Comparison of ENCODE assay signal across 8 mouse cellular contexts in the genomic region with DNA sequence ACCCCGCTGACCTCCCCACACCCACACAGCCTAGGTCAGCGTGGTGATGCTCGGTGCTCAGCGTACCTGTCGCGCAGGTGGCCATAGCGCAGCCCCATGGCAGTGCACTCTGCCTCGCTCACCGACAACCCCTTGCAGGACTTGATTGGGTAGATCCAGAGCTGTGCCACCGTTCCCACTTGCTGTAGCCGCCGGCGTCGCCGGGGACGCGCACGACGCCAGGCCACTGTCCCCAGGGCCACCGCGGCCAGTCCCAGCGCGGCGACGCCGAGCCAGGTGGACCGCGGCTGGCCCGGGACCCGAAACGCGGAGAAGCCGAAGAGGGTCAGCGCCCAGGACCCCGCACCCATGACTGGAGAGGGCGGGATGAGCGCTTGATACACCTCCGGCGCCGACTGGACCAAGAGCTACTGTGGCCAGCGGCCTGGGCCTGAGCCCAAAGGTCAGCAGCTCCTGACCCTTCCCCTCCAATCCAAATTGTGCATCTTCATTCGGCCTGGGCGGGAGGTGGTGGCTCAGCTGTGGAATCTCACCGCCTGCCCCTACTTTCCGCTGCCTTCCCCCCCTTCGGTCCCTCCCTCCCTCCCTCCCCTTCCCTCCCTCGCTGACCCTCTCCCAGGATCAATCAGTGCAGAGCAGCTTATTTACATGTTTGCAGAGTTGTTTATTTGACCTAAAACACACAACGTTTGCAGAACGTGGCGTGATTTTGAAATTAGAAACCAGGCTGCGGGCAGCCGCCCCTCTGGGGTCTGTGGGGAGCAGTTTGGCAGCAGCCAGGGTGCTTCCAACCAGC. TPM values are rescaled to one million over a fixed set of nuclear protein-coding genes. Genes with fewer than 3 reads are reported as not detected.
A peak's percentile ranks its signal among the peaks of the same experiment; 100 is the strongest.
DNase-seq lines count a peak whose midpoint lies in the region; ATAC-seq lines count a peak whose summit lies in the region.

A gene (minus strand): TSS at position 534 of the 796 bp plus-strand sequence.

- no peak for DNase-seq in heart, embryonic 10.5 days (ENCODE audit: low spot score)
- no peak for DNase-seq in heart, adult 9 months (ENCODE audit: low spot score in 2 of 2)
- DNase-seq in right cerebral cortex, adult 18-20 months, result no peak
- no peak for DNase-seq in cerebellum, adult 8-10 months
- DNase-seq in cerebellum, adult 18-20 months, result no peak

- H3K27me3 ChIP-seq in heart, embryonic 10.5 days (ENCODE audit: insufficient read depth, poor library complexity, severe bottlenecking), result peaks cover 49% of the 10 kb centered on the region
- H3K27me3 ChIP-seq in forebrain, embryonic 12.5 days, result peaks cover 33% of the 10 kb centered on the region
- peaks cover 33% of the 10 kb centered on the region for H3K27me3 ChIP-seq in kidney, embryonic 15.5 days
- peaks cover 5% of the 10 kb centered on the region; the same call in 1 of the 2 replicates for H3K27me3 ChIP-seq in midbrain, embryonic 15.5 days (replicated peaks)

- 6% methylated on average over 52 of the region's 52 CpGs for WGBS in heart, embryonic 10.5 days
- 6% methylated on average over 52 of the region's 52 CpGs for WGBS in forebrain, embryonic 12.5 days
- 5% methylated on average over 52 of the region's 52 CpGs for WGBS in kidney, embryonic 15.5 days
- 7% methylated on average over 52 of the region's 52 CpGs for WGBS in midbrain, embryonic 15.5 days

- H3K36me3 ChIP-seq in heart, embryonic 10.5 days, result peaks cover 11% of the 10 kb centered on the region; the same call in 1 of the 2 replicates
- H3K36me3 ChIP-seq in forebrain, embryonic 12.5 days (replicated peaks), result no peaks in the 10 kb centered on the region
- H3K36me3 ChIP-seq in kidney, embryonic 15.5 days, result peaks cover 13% of the 10 kb centered on the region
- H3K36me3 ChIP-seq in midbrain, embryonic 15.5 days (replicated peaks), result no peaks in the 10 kb centered on the region

- no peaks in the 10 kb centered on the region for H3K9me3 ChIP-seq in heart, embryonic 10.5 days
- H3K9me3 ChIP-seq in forebrain, embryonic 12.5 days, result no peaks in the 10 kb centered on the region
- H3K9me3 ChIP-seq in kidney, embryonic 15.5 days (replicated peaks), result no peaks in the 10 kb centered on the region
- no peaks in the 10 kb centered on the region for H3K9me3 ChIP-seq in midbrain, embryonic 15.5 days

- peak within 1 kb of the TSS; percentile 51 for H3K9ac ChIP-seq in forebrain, embryonic 12.5 days
- peak within 1 kb of the TSS; percentile 15; the same call in 1 of the 2 replicates for H3K9ac ChIP-seq in kidney, embryonic 15.5 days
- 0 out of 2 replicates have a peak within 1 kb of the TSS, but pooled peaks have one; percentile 7 for H3K9ac ChIP-seq in midbrain, embryonic 15.5 days

- ATAC-seq in forebrain, embryonic 12.5 days (ENCODE audit: low FRiP score), result no peak
- peak; percentile 63 for ATAC-seq in kidney, embryonic 15.5 days (replicated peaks; ENCODE audit: low FRiP score)
- peak; percentile 69 for ATAC-seq in midbrain, embryonic 15.5 days (replicated peaks)

- H3K4me1 ChIP-seq in heart, embryonic 10.5 days, result peaks cover 16% of the 10 kb centered on the region
- H3K4me1 ChIP-seq in forebrain, embryonic 12.5 days, result peaks cover 11% of the 10 kb centered on the region
- peaks cover 24% of the 10 kb centered on the region for H3K4me1 ChIP-seq in kidney, embryonic 15.5 days
- peaks cover 9% of the 10 kb centered on the region for H3K4me1 ChIP-seq in midbrain, embryonic 15.5 days

- H3K4me3 ChIP-seq in heart, embryonic 10.5 days, result peak within 1 kb of the TSS; percentile 57
- H3K4me3 ChIP-seq in forebrain, embryonic 12.5 days (replicated peaks), result peak within 1 kb of the TSS; percentile 38
- H3K4me3 ChIP-seq in kidney, embryonic 15.5 days (replicated peaks), result peak within 1 kb of the TSS; percentile 41
- H3K4me3 ChIP-seq in midbrain, embryonic 15.5 days, result peak within 1 kb of the TSS; percentile 33

- H3K27ac ChIP-seq in heart, embryonic 10.5 days, result peak within 1 kb of the TSS; percentile 11; the same call in 1 of the 2 replicates
- no peak within 1 kb of the TSS for H3K27ac ChIP-seq in forebrain, embryonic 12.5 days
- no peak within 1 kb of the TSS for H3K27ac ChIP-seq in kidney, embryonic 15.5 days
- no peak within 1 kb of the TSS for H3K27ac ChIP-seq in midbrain, embryonic 15.5 days

- peak within 1 kb of the TSS; percentile 65 for H3K4me2 ChIP-seq in forebrain, embryonic 12.5 days
- peak within 1 kb of the TSS; percentile 78 for H3K4me2 ChIP-seq in kidney, embryonic 15.5 days
- H3K4me2 ChIP-seq in midbrain, embryonic 15.5 days, result peak within 1 kb of the TSS; percentile 62

RNA-seq across cellular contexts. Expression of the gene that starts here (rescaled TPM):
- 0.21 and 0.70 TPM in 2 replicates for polyA plus RNA-seq in heart, embryonic 10.5 days (2016; fragmentation: Nextera tagmentation; extraction: Ambion mirVana)
- 0.11 TPM in 1 of 2 replicates, not detected in the other for polyA plus RNA-seq in forebrain, embryonic 12.5 days (2016; fragmentation: Nextera tagmentation; extraction: Ambion mirVana)
- 0.30 and 0.61 TPM in 2 replicates for polyA plus RNA-seq in kidney, embryonic 15.5 days (2015; fragmentation: Nextera tagmentation; extraction: Ambion mirVana)
- polyA plus RNA-seq in midbrain, embryonic 15.5 days (2015; fragmentation: Nextera tagmentation; extraction: Ambion mirVana), result 0.13 TPM in 1 of 2 replicates, not detected in the other

Comparison
In these comparisons a context has a peak if more than half of its experiments do, and no peak if none do; other contexts are left out.
1. Peak in ATAC-seq, H3K4me3 ChIP-seq, H3K9ac ChIP-seq and H3K4me2 ChIP-seq in kidney, embryonic 15.5 days; RNA of the gene not detected or under 1 TPM.
2. Peak in ATAC-seq, H3K4me3 ChIP-seq, H3K9ac ChIP-seq and H3K4me2 ChIP-seq in midbrain, embryonic 15.5 days; RNA of the gene not detected or under 1 TPM.